Mouse (Mus musculus) thymus, adult 2 months (tissue): ENCODE measurements around the gene Ap5z1.

Source experiments
- CTCF ChIP-seq: fragments of 200-500 bp; IDR thresholded peaks from 2 replicates; pipeline ENCODE4 v1.5.1; 2012; ENCODE audit warnings: mild to moderate bottlenecking, control low read depth, low read length, moderate library complexity, borderline replicate concordance; ENCODE audit not compliant: control insufficient read depth, poor library complexity, insufficient read depth; ENCODE audit errors: extremely low read depth
- POLR2A ChIP-seq: fragments of 200-500 bp; IDR thresholded peaks from 2 replicates; pipeline ENCODE4 v1.6.1; 2012; ENCODE audit warnings: mild to moderate bottlenecking, low read length, control low read depth, moderate library complexity; ENCODE audit not compliant: control insufficient read depth, poor library complexity, insufficient read depth; ENCODE audit errors: extremely low read depth

DNA sequence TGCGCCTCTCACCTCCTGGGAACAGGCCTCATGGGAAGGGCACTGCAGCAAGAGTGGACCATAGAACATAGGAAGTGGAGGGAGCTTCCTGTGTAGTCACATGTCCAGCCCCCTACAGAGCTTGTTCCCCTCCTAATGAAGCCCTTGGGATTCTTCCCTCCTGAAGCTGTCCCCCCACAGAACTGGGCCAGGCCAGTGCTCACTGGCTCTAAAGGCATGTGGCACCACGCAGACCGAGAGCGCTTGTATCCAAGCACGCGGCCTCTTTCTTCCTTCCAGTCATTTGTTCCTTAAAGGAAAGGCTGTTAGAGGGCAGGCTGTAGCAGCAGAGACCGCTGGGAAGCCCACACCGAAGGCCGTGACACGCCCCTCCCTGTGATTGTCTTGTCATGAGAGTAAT, 35.9 kb upstream of the Ap5z1 start:
- TF ChIP-seq CTCF = no peak
- no peak for TF ChIP-seq POLR2A
